Mouse (Mus musculus) cerebellum, adult 9-11 months (tissue): ENCODE data around the gene Id1.

Experiments
- DNase-seq: peaks from one replicate; pipeline ENCODE4 v3.0.0; 2022

Gene Id1

DNA sequence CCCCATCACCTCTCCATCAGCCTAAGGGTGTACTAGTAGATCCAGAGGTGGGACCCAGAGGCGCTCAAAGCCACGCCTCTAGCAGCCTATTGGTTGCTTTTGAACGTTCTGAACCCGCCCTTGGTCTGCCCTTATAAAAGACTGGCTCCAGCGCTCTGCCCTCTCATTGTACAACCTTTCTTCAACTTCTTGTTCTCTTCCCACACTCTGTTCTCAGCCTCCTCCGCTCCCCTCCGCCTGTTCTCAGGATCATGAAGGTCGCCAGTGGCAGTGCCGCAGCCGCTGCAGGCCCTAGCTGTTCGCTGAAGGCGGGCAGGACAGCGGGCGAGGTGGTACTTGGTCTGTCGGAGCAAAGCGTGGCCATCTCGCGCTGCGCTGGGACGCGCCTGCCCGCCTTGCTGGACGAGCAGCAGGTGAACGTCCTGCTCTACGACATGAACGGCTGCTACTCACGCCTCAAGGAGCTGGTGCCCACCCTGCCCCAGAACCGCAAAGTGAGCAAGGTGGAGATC lies at the start of gene Id1:
Id1 (plus strand) TSS at position 162 of the 512 bp plus-strand sequence.
- peak; percentile 44 for DNase-seq

GRCm38 (mm10) chr2:152686399-152686798 lies 49.7 kb upstream of the Id1 start:
- no peak for DNase-seq

- peak; percentile 98 for DNase-seq
These were observed 49.2 kb upstream of the Id1 start, which contains the start of gene Mcts2 for GRCm38 (mm10) chr2:152686806-152687267. Gene Mcts2 (plus strand): TSS chr2:152687035.

DNA sequence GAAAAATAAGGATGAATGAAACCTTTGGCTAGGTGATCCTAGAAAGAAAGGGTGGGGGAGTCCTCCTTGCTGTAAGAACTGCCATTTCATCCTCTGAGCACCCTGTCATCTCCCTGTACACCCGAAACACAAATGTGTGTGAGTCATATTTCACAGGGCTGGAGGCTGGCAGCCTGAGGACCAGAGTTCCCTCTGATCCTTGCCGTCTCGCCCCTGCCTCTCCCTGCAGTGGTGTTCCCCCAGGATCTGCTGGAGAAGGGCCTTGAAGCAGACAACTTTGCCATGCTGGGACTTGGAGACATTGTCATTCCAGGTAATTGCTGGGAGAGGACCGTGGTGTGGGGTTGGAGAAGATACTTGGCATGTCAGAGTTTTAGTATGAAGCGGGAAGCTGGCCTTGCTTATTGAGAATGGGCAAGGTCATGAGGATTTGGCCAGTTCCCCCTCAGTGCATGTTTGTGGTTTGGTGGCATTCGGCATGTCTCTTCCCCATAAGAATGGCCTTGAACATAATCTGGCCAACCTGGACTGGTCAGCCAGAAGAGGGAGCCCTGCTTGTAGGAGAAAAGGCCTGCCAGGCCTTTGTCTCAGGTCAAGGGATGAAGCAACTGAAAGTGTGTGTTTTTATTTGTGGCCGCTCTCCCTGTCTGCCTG lies 44.4 kb upstream of the Id1 start:
- DNase-seq: no peak

GRCm38 (mm10) chr2:152693233-152693632 lies 42.8 kb upstream of the Id1 start:
- peak; percentile 72 for DNase-seq

DNA sequence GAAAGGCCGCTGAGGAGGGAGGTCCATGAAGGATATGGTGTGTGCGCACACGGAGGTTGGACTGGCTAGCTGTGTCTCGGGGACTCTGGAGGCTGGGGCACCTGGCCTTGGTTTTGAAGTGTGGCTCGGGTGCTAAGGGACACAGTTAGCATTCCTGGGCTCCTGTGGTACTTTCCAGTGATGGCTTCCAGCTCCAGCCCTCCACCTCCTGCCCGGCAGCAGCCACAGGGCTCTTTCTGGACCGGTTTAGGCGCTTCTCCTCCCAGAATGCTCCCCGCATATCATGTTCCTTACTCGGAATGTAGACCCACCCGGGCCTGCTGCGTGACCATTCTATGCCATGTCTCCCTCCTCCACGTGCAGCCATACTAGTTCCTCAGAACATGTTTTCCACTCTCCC lies 42.3 kb upstream of the Id1 start:
- DNase-seq: no peak

DNA sequence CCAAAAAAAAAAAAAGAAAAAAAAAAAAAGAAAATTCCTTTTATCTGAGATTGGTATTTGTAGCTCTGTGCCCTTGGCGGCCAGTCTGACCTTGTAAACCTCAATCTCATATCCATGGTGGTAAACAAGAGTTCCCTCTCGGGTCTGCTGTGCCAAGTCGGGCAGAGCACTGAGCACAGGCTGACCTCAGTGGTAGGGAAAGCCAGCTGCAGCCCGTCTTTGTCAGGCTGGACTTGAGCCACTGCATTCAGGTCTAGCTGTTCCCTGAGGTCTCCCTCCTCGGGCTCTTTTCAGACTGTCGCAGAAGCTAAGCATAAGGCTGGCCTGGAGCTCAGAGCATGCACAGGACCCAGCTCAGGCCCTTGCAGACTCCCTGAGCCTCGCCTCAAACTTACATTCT lies 41.3 kb upstream of the Id1 start:
- no peak for DNase-seq

GRCm38 (mm10) chr2:152696016-152696415 lies 40.0 kb upstream of the Id1 start:
- DNase-seq: no peak

DNA sequence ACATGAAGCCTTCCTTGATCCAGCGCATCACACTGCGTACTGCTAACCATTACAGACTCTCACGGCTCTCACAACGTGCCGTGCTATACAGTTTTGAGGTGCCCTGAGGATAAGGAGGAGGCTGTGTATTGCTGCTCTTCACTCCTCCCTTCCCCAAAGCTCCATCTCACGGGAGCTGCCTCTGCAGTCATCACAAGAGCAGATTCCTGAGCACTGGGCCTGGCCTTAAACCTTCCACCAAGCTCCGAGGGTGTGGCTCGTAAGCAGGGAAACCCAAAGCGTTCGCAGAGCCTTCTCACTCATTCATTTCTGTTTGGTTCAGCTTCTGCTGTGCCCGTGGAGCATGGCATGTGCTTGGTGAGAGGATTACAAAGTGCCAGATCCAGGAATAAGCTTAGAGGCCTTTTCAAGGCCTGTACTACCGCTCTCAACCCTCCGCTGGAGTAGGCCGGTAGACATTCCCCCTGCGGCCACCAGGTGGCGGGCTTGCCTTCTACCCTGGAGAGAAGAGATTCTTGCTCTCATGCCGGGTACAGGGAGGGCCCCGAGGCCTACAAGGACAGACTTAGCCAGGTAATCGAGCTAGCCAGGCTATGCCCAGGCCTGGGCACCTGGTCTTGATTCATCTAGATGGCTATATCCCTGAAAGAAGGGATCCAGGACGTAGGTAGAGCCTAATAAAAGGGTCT lies 39.4 kb upstream of the Id1 start:
- DNase-seq: peak; percentile 92

- DNase-seq: peak; percentile 61
These were observed 35.9 kb upstream of the Id1 start for GRCm38 (mm10) chr2:152700138-152700537.

DNA sequence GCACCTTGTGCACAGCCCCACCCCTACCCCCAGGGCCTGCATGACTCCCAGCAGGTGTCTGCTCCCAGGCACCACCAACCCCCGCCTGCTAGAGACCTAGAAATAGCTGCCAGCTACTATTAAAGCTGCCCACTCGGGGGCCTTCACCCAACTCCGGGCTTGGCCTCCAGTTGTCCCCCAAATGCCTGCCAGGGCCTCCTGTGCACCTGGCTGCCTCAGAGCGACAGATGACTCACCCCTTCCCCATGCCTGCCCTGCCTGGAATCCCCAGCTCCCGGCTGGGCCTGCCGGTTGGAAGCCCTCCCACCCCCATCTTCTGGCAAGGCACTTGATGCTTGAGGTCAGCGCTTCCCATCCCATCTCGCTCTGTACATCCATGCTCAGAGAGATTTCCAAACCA lies 35.3 kb upstream of the Id1 start:
- peak; percentile 77 for DNase-seq

DNA sequence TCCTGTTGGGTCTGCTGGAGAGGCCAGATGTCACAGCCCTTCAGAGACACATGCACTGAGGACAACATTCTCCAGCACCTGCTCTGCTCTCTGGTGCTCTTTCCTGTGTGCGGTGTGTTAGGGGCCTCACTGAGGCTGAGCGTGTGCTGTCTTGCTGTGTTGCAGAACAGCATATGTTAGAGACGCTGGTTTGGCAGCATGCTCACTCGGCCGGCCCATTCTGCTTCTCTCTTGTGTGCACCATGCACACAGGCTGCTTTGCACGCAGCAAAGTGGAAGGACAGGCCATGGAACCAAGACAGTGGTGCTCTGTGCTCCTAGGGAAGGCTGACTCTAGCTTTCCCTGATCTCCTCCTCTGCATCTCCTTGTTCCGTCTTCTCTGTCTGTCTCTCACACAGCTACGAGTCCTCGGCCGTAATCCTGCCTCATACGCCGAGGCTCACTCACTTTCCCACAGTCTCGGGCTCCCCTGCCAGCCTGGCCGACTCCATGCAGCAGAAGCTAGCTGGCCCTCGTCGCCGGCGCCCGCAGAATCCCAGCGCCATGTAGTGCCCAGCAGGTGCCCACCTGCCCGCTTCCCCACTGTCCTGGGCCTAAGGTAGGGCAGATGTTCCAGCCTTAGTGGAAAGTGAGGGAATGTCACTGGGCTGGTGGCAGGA lies 32.3 kb upstream of the Id1 start:
- DNase-seq: peak; percentile 72

DNA sequence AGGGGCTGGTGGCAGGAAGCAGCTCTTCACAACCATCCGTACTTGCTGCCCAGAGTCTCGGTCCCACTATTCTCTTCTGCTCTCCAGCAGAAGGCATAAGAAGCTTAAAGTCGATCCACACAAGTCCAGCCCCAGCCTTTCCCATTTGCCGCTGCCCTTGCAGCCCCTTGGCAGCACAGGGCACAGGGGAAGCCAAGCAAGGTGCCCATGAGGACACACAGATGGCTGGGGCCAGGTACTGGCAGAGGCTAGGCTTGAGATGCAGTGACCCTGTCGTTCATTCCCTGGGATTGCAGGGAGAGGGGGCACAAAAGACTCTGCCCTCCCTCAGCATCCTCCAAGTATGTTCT lies 31.8 kb upstream of the Id1 start:
- DNase-seq: peak; percentile 89

- DNase-seq: peak; percentile 70
These were observed 31.2 kb upstream of the Id1 start for GRCm38 (mm10) chr2:152704811-152705370.

DNA sequence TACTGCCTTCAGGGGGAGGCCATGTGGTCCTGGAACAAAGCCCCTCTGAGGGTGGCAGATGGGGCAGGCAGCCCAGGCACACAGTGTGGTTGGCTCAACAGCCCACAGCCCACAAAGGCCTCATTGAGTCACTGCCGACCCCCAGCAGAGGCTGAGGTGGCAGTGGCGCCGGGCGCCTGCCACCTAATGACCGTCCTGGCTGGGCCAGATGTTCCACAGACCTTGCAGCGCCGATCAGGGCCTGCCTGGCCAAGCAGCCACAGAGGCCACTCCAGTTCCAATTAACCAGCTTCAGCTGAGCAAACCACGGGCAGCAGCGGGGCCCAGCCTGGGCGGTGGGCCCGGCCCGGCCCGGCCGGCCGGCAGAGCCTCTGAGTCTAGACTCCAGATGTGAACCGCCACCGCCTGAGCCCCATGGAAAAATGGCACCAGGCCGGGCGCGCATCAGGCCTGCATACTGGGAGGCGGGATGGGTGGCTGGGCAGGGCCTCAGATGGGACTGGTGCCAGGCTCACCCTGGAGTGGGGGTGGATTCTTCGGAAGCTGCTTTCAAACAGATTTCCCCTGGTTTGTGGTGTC lies 30.0 kb upstream of the Id1 start:
- peak; percentile 71 for DNase-seq

GRCm38 (mm10) chr2:152707186-152707585 lies 28.9 kb upstream of the Id1 start:
- no peak for DNase-seq

DNA sequence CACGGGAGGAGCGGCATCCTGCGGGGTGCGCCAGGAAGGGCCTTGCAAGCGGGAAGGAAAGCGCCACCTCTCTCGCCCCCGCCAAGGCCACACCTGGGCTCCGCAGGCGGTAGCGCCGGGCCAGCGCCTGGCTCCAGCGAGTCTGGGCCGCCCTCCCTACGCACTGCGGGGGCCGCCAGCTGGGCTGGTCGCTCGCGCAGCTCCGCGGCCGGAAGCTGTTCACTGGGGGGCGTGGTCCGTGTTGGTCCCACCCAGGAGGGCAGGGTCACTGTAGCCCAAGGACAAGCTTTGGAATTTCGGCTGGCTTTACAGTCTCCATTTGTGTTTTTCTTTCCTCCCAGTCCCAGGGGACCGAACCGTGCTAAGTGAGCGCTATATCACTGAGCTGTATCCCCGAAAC lies 28.4 kb upstream of the Id1 start:
- peak; percentile 82 for DNase-seq

DNA sequence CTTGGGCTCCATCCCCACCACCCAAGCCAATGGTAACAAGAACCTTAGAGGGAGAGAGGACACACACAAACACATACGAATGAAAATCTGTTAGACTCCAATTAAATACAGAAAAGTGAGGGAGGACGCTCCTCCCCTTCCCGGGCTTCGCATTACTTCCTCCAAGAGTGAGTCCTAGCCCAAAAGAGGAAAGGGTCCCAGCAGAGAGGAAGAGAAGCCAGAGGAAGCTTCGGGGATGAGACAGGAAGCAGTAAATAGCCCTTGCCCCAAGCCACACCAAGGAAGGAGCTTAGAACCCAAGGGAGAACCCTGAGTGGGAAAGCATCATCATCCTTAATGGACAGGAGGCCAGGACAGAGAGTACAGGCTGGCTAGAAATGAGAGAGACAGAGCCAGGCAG lies 27.0 kb upstream of the Id1 start:
- no peak for DNase-seq

DNA sequence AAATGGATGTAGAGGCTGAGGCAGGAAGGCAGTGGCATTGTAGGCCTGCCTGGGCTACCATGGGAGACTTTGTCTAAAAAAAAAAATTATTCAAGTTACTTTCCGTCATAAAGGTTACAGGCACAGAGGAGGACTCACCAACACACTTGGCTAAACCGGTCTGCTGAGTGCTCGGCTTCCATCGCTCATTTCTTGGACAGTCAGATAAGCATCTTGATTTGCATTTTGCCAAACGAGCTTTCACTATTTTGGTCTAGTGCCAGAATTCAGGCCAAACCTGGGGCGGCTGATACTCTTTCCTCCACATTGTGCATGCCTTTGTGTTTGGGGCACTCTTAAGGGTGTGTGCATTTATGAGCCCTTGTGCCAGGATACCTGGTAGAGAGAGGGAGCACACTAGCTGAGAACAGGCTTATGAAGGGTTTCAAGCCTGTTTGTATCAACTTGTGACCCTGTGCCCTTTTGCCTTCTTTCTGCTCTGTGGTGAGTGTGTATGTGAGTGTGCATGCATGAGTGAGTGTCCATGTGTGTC lies 19.7 kb upstream of the Id1 start:
- DNase-seq: no peak

- no peak for DNase-seq
These were observed 18.4 kb upstream of the Id1 start for GRCm38 (mm10) chr2:152717652-152718051.

- no peak for DNase-seq
These were observed 18.0 kb upstream of the Id1 start for GRCm38 (mm10) chr2:152718076-152718475.

- no peak for DNase-seq
These were observed 12.3 kb upstream of the Id1 start for GRCm38 (mm10) chr2:152723651-152724331.
